Mouse (Mus musculus) thymus, postnatal 36 days (tissue): ENCODE results near the gene Srprb.

ENCODE experiments used
- DNase-seq, 2 experiments: peaks; one replicate each; pipeline ENCODE4 v3.0.0; 2022; ENCODE audit warnings: mixed read lengths in 2 of 2

The Srprb gene

GRCm38 (mm10) chr9:103141266-103141665, 60.7 kb downstream of the Srprb start:
- DNase-seq: no peak

GRCm38 (mm10) chr9:103140384-103140783, 61.6 kb downstream of the Srprb start:
- DNase-seq: no peak

DNA sequence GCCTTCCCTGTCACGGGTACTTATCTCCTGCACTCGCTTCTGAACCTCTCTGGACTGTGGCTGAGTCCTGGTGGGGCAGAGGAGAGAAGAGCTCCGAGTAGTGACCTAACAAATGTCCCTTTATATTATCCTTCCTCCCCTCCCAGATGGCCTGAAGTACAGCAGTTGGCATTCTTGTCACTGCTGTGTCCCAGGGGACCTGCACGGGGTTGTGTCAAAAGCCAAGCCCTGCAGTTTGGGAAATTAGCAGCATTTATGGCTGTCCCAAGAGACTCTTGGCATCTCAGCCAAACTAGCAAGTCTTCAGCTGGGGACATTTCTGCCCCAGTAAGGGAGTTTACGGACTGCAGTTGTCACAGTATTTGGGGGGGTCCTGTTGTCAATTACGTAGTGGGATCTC, 62.5 kb downstream of the Srprb start:
- no peak for DNase-seq
